Mouse (Mus musculus): ENCODE data around the gene Zfpm1.

DNA sequence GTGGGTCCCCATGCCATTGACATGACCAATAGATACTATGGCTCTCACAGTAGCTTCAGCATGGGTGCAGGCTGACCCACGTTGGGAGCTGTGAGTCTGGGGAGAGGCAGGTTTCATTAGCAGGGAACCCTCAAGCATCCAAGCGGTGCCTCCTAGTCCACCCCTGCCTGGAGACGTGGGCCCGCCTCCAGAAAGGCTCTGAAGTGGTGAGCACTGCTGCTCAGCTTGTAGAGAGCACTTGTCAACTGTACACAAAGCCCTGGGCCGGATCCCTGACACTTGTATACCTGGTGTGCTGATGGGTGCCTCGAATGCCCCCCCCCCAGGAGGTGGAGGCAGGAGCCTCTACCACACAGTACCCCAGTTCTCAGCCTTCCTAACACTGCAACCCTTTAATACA is 21.5 kb downstream of the Zfpm1 start:
- TF ChIP-seq POLR2A (IDR thresholded peaks at IDR 0.05; ENCODE audit: borderline replicate concordance, extremely low read depth, low read depth, low read length) (no peak), CTCF (IDR thresholded peaks at IDR 0.05; ENCODE audit: insufficient read depth, low read length) (no peak)

Data from lung, adult 2 months (tissue).